Mouse (Mus musculus): Measurements from ENCODE around the gene H2-M10.5. TPM values are rescaled to one million over a fixed set of nuclear protein-coding genes. Genes with fewer than 3 reads are reported as not detected.

H2-M10.5 gene
- polyA plus RNA-seq (2012; rRNA removed), result not detected in 2 replicates

GRCm38 (mm10) chr17:36772610-36773009, at the start of gene H2-M10.5:
H2-M10.5 (plus strand) TSS chr17:36772910.

GRCm38 (mm10) chr17:36811871-36812270, 39.2 kb downstream of the H2-M10.5 start, which contains the start of gene H2-M10.6:
H2-M10.6 (plus strand) TSS chr17:36812171.

Other genes with a start within 250 kb of the H2-M10.5 start
- gene H2-M11, start 225.8 kb upstream of the H2-M10.5 start, polyA plus RNA-seq (2012; rRNA removed), result not detected in 2 replicates
- gene H2-M9, start 130.2 kb upstream of the H2-M10.5 start, polyA plus RNA-seq (2012; rRNA removed), result not detected in 2 replicates
- not detected in 2 replicates for gene H2-M1, start 100.7 kb upstream of the H2-M10.5 start, polyA plus RNA-seq (2012; rRNA removed)
- not detected in 2 replicates for gene H2-M10.6, start 39.3 kb downstream of the H2-M10.5 start, polyA plus RNA-seq (2012; rRNA removed)
- 54.2 and 58.7 TPM in 2 replicates for gene Trim26, start 64.2 kb downstream of the H2-M10.5 start, polyA plus RNA-seq (2012; rRNA removed)
- 0.43 and 1.4 TPM in 2 replicates for gene Trim15, start 94.3 kb downstream of the H2-M10.5 start, polyA plus RNA-seq (2012; rRNA removed)
- gene Trim10, start 96.7 kb downstream of the H2-M10.5 start, polyA plus RNA-seq (2012; rRNA removed), result 0.10 TPM in 1 of 2 replicates, not detected in the other
- 0.14 and 0.17 TPM in 2 replicates for gene Trim40, start 117.2 kb downstream of the H2-M10.5 start, polyA plus RNA-seq (2012; rRNA removed)
- not detected in 2 replicates for gene Trim31, start 125.2 kb downstream of the H2-M10.5 start, polyA plus RNA-seq (2012; rRNA removed)
- gene Rnf39, start 170.0 kb downstream of the H2-M10.5 start, polyA plus RNA-seq (2012; rRNA removed), result 2.8 and 4.4 TPM in 2 replicates
- 24.8 and 31.2 TPM in 2 replicates for gene Ppp1r11, start 178.8 kb downstream of the H2-M10.5 start, polyA plus RNA-seq (2012; rRNA removed)
- gene Znrd1, start 185.6 kb downstream of the H2-M10.5 start, polyA plus RNA-seq (2012; rRNA removed), result 26.6 and 33.4 TPM in 2 replicates
- 0.36 and 1.5 TPM in 2 replicates for gene Znrd1as, start 185.7 kb downstream of the H2-M10.5 start, polyA plus RNA-seq (2012; rRNA removed)
- gene 2410137M14Rik, start 208.3 kb downstream of the H2-M10.5 start, polyA plus RNA-seq (2012; rRNA removed), result not detected in 2 replicates
- gene H2-M5, start 216.6 kb downstream of the H2-M10.5 start, polyA plus RNA-seq (2012; rRNA removed), result 0.54 and 1.4 TPM in 2 replicates
- gene Zfp57, start 228.3 kb downstream of the H2-M10.5 start, polyA plus RNA-seq (2012; rRNA removed), result 16.9 and 20.7 TPM in 2 replicates

Measured in ovary, adult 2 months (tissue).